Mouse (Mus musculus) G1E (cell line): ENCODE measurements around the gene Prune1.

Experiments used
- CTCF ChIP-seq: IDR thresholded peaks from 2 replicates; pipeline ENCODE4 v1.5.1; 2012; ENCODE audit warnings: low read depth, low read length, inconsistent platforms, mixed read lengths
- GATA1 ChIP-seq: IDR thresholded peaks from 2 replicates; pipeline ENCODE4 v1.6.1; 2012; ENCODE audit warnings: borderline replicate concordance, low read length, inconsistent platforms, mixed read lengths
- TAL1 ChIP-seq: conservative IDR thresholded peaks from 2 replicates; pipeline ENCODE4 v1.6.1; 2012; ENCODE audit warnings: low read depth, low read length, inconsistent platforms, mixed read lengths

DNA sequence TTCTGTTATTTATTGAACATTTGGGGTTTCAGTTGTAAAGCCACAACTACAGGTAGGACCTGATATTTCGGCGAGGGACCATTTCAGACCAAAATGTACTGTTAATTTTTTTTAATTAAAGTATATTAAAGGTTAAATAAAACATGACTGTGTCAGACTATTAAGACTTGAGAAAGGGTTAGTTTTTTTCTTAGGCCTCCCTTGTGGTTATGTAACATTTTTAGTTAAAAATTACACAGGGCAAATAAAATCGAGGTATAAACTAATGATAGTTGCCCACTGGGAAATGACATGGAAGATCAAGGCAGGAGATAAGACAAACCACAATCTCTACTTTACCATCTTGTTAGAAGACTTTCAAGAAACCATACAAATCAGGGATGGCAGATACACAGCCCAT lies 41.6 kb upstream of the Prune1 start:
- no peak for TF ChIP-seq CTCF
- no peak for TF ChIP-seq TAL1
- TF ChIP-seq GATA1: no peak
